Mouse (Mus musculus) heart, postnatal 0 days (tissue): Measurements from ENCODE around the gene Tnfrsf18. TPM values are rescaled to one million over a fixed set of nuclear protein-coding genes. Genes with fewer than 3 reads are reported as not detected.

ENCODE experiments used
- ATAC-seq: fragments of 200-750 bp; cut with Nextera tagmentation; 2 replicates; pipeline ENCODE4 v1.8.0; 2017; ENCODE audit warnings: low read depth, moderate number of reproducible peaks, moderate library complexity; ENCODE audit not compliant: insufficient read depth
- DNase-seq: peaks from one replicate; pipeline ENCODE4 v3.0.0-alpha.2; 2016; ENCODE audit warnings: low spot score
- H3K27ac ChIP-seq: fragments of 300-500 bp; sonication (generic); 2 replicates; pipeline ENCODE4 v1.5.1; 2014; ENCODE audit warnings: low read depth, mild to moderate bottlenecking
- H3K27me3 ChIP-seq: fragments of 300-500 bp; sonication (generic); 2 replicates; pipeline ENCODE4 v1.6.1; 2014; ENCODE audit warnings: low read length, mixed read lengths; ENCODE audit not compliant: control insufficient read depth, insufficient read depth
- H3K36me3 ChIP-seq: fragments of 300-500 bp; sonication (generic); replicated peaks from 2 replicates; pipeline ENCODE4 v1.6.1; 2014; ENCODE audit warnings: low read length, mixed read lengths; ENCODE audit not compliant: control insufficient read depth, insufficient read depth
- H3K4me1 ChIP-seq: fragments of 300-500 bp; sonication (generic); 2 replicates; pipeline ENCODE4 v1.6.1; 2014; ENCODE audit warnings: antibody characterized with exemption; ENCODE audit not compliant: control insufficient read depth, insufficient read depth
- H3K4me2 ChIP-seq: fragments of 300-500 bp; sonication (generic); 2 replicates; pipeline ENCODE4 v1.6.1; 2014; ENCODE audit warnings: low read depth, mild to moderate bottlenecking, low read length, moderate library complexity
- H3K4me3 ChIP-seq: fragments of 300-500 bp; sonication (generic); 2 replicates; pipeline ENCODE4 v1.5.1; 2014; ENCODE audit warnings: low read depth, low read length
- H3K9ac ChIP-seq: fragments of 300-500 bp; sonication (generic); replicated peaks from 2 replicates; pipeline ENCODE4 v1.6.1; 2014; ENCODE audit warnings: low read depth, low read length, mixed read lengths
- H3K9me3 ChIP-seq: fragments of 300-500 bp; sonication (generic); replicated peaks from 2 replicates; pipeline ENCODE4 v1.6.1; 2016; ENCODE audit warnings: low read length; ENCODE audit not compliant: control insufficient read depth
- CTCF ChIP-seq: IDR thresholded peaks from 2 replicates; pipeline ENCODE4 v1.5.1; 2016; ENCODE audit warnings: antibody characterized with exemption, control low read depth, low read depth
- EP300 ChIP-seq: IDR thresholded peaks from 2 replicates; pipeline ENCODE4 v1.6.1; 2016; ENCODE audit warnings: antibody characterized with exemption, low read depth
- WGBS: fragments of 180-500 bp; shearing (Covaris S2); extraction: QIAGEN DNeasy Blood & Tissue Kit; methylation state at CpG from one replicate; pipeline ENCODE4 v1.1.7; 2014; 5-methylcytosine and 5-hydroxymethylcytosine counted together
- polyA plus RNA-seq: library from polyadenylated mRNA; unstranded; fragments of >200 nt; fragmentation: Nextera tagmentation; extraction: Ambion mirVana; gene quantifications from 2 replicates; pipeline ENCODE4 v1.2.1, GENCODE M21; 2015
- total RNA-seq: library from RNA; depleted of rRNA; stranded (reverse); fragments of >200 nt; gene quantifications from 2 replicates; pipeline ENCODE4 v1.2.3, GENCODE M21; 2014; ENCODE audit warnings: low replicate concordance

Gene Tnfrsf18
- total and polyA plus RNA-seq, 2 experiments from 2014 or later: 1.00 TPM; not detected in 1

DNA sequence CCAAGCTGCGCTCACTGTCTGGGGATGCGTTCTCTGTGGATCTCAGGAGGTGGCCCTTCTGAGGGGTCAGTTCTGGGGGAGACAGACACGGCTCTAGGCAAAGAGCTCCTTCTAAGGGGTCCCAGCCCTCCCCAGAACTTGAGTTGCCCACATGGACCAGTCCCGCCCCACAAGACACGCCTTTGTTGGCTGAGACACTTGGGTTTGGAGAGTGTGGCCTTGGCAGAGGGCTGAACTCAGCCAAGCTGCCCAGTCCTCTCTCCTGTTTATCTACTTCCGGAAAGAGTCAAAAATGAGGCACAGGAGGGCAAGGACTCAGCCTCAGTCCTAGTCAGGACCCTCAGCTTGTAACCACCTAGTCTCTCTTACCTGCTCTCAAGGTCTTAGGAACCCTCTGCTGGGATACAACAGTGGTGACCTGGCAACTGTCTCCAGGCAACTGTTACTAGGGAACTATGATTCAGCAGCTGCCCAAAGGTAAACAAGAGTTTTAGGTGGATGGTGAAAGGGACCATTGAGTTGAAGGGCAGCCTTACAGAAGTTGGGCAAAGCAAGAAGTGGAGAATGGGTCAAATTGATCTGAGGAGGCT is 24.5 kb downstream of the Tnfrsf18 start:
- ATAC-seq: no peak
- 60% methylated on average over 6 of the region's 6 CpGs for WGBS
- no peaks in the 10 kb centered on the region for H3K27me3 ChIP-seq
- no peaks in the 10 kb centered on the region for H3K36me3 ChIP-seq
- no peak overlapping the region for H3K4me3 ChIP-seq
- peaks cover 16% of the 10 kb centered on the region for H3K4me1 ChIP-seq
- H3K9ac ChIP-seq: no peak overlapping the region
- no peak overlapping the region for H3K4me2 ChIP-seq
- DNase-seq: peak; percentile 19
- no peaks in the 10 kb centered on the region for H3K9me3 ChIP-seq
- no peak overlapping the region for H3K27ac ChIP-seq
- no peak for TF ChIP-seq EP300

GRCm38 (mm10) chr4:156053113-156053512 is 27.1 kb downstream of the Tnfrsf18 start:
- 25% methylated on average over 4 of the region's 4 CpGs for WGBS
- Histone ChIP-seq H3K27ac (peak overlapping the region; percentile 59; the same call in 1 of the 2 replicates), H3K4me1 (peaks cover 16% of the 10 kb centered on the region), H3K27me3 (no peaks in the 10 kb centered on the region), H3K4me2 (no peak overlapping the region), H3K36me3 (no peaks in the 10 kb centered on the region), H3K9me3 (no peaks in the 10 kb centered on the region), H3K4me3 (no peak overlapping the region), H3K9ac (no peak overlapping the region)
- DNase-seq (peak; percentile 38), ATAC-seq (peak; percentile 69)
- TF ChIP-seq EP300: no peak
- no peak for TF ChIP-seq CTCF

DNA sequence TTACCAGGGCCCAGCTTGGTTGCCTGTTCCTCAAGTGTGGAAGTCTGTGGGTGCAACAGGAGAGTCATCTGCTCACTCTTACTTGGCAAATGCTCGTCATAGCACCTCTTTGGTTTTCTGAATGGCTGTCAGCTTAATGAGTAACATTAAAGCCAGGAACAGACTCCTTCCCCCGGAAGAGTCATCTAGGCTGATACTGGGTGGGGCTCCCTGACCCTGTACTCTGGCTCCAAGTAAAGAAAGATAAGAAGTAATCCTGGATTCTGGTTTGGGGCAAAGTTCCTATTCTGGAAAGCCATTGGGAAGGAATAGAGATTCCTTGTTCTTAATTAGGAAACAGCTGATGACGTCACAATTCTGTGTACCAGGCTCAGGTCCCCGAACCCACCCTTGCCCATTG is 28.2 kb downstream of the Tnfrsf18 start:
- DNase-seq (no peak), ATAC-seq (no peak)
- no peak for TF ChIP-seq CTCF
- TF ChIP-seq EP300: no peak
- Histone ChIP-seq H3K36me3 (no peaks in the 10 kb centered on the region), H3K27ac (no peak overlapping the region), H3K9ac (no peak overlapping the region), H3K9me3 (no peaks in the 10 kb centered on the region), H3K4me2 (no peak overlapping the region), H3K4me1 (peaks cover 16% of the 10 kb centered on the region), H3K4me3 (no peak overlapping the region), H3K27me3 (no peaks in the 10 kb centered on the region)
- 77% methylated on average over 4 of the region's 4 CpGs for WGBS

- Histone ChIP-seq H3K27me3 (no peaks in the 10 kb centered on the region), H3K9ac (no peak overlapping the region)
- 87% methylated on average over 6 of the region's 6 CpGs for WGBS
These were observed 28.6 kb downstream of the Tnfrsf18 start for GRCm38 (mm10) chr4:156054606-156055005.

DNA sequence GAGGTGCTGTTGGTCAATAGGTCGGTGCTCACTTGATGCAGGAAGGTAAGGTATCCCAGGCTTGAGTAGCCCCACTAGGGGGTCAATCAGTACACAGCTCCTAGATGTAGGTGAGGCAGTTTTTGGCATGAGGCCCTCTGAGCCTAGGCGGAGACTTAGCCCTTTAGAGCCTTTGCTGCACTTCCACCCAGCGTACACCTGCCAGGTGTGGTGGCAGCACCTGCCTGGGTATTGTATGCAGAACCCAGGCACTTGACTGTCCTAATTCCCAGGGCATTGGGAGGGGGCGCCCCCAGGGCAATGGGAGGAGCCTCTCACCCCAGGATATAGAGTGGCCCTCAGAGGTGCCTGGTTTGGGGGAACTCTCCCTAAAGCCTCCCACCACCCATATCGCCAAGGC is 29.2 kb downstream of the Tnfrsf18 start:
- DNase-seq: no peak
- Histone ChIP-seq H3K27ac (no peak overlapping the region), H3K9ac (no peak overlapping the region), H3K36me3 (no peaks in the 10 kb centered on the region), H3K4me2 (no peak overlapping the region), H3K9me3 (no peaks in the 10 kb centered on the region), H3K4me1 (peaks cover 15% of the 10 kb centered on the region), H3K4me3 (no peak overlapping the region), H3K27me3 (no peaks in the 10 kb centered on the region)
- no peak for ATAC-seq
- WGBS: 84% methylated on average over 5 of the region's 5 CpGs
- TF ChIP-seq EP300 (no peak), CTCF (no peak)

More at GRCm38 (mm10) chr4:156054606-156055005, 28.6 kb downstream of the Tnfrsf18 start:
- H3K36me3 ChIP-seq: no peaks in the 10 kb centered on the region
- TF ChIP-seq CTCF (no peak), EP300 (no peak)
- ATAC-seq (no peak), DNase-seq (no peak)
- H3K4me1 ChIP-seq: peaks cover 16% of the 10 kb centered on the region
- H3K27ac ChIP-seq: no peak overlapping the region
- no peak overlapping the region for H3K4me2 ChIP-seq
- H3K9me3 ChIP-seq: no peaks in the 10 kb centered on the region
- H3K4me3 ChIP-seq: no peak overlapping the region

GRCm38 (mm10) chr4:156057702-156058101 is 31.7 kb downstream of the Tnfrsf18 start:
- 65% methylated on average over 10 of the region's 10 CpGs for WGBS
- ATAC-seq: no peak
- no peak overlapping the region for H3K4me2 ChIP-seq
- no peaks in the 10 kb centered on the region for H3K4me1 ChIP-seq
- no peak for TF ChIP-seq EP300
- TF ChIP-seq CTCF: no peak
- no peak overlapping the region for H3K27ac ChIP-seq
- no peaks in the 10 kb centered on the region for H3K9me3 ChIP-seq
- no peak overlapping the region for H3K4me3 ChIP-seq
- no peak overlapping the region for H3K9ac ChIP-seq
- DNase-seq: no peak
- no peaks in the 10 kb centered on the region for H3K36me3 ChIP-seq
- no peaks in the 10 kb centered on the region for H3K27me3 ChIP-seq
